Mouse (Mus musculus) heart, embryonic 14.5 days (tissue): ENCODE measurements around the gene Cd52. TPM values are rescaled to one million over a fixed set of nuclear protein-coding genes. Genes with fewer than 3 reads are reported as not detected.

Experiments used
- ATAC-seq: fragments of 200-750 bp; cut with Nextera tagmentation; 2 replicates; pipeline ENCODE4 v1.8.0; 2017; ENCODE audit warnings: low read depth, moderate TSS enrichment; ENCODE audit not compliant: insufficient number of reproducible peaks, insufficient read depth, low FRiP score
- H3K27ac ChIP-seq, 2 experiments: fragments of 200-500 bp in 1 of 2; fragments of 300-500 bp in 1 of 2; sonication (generic) in 1 of 2; replicated peaks in 1 of 2; 2 replicates each; pipeline ENCODE4 v1.5.1; 2012 to 2014; ENCODE audit warnings: low read depth in 2 of 2, low read length in 2 of 2, control low read depth in 1 of 2, mild to moderate bottlenecking in 1 of 2, mixed read lengths in 1 of 2; ENCODE audit not compliant: control insufficient read depth in 1 of 2, insufficient read depth in 1 of 2
- H3K27me3 ChIP-seq: fragments of 300-500 bp; sonication (generic); 2 replicates; pipeline ENCODE4 v1.6.1; 2014; ENCODE audit warnings: mild to moderate bottlenecking, low read length, control low read depth; ENCODE audit not compliant: control insufficient read depth, insufficient read depth
- H3K36me3 ChIP-seq: fragments of 300-500 bp; sonication (generic); 2 replicates; pipeline ENCODE4 v1.6.1; 2014; ENCODE audit warnings: mild to moderate bottlenecking, control low read depth, low read length, mixed read lengths; ENCODE audit not compliant: control insufficient read depth, insufficient read depth
- H3K4me1 ChIP-seq, 2 experiments: fragments of 200-500 bp in 1 of 2; fragments of 300-500 bp in 1 of 2; sonication (generic) in 1 of 2; 2 replicates each; pipeline ENCODE4 v1.6.1; 2012 to 2014; ENCODE audit warnings: low read length in 2 of 2, control low read depth in 1 of 2, mixed read lengths in 1 of 2; ENCODE audit not compliant: control insufficient read depth in 2 of 2, insufficient read depth in 2 of 2
- H3K4me2 ChIP-seq: fragments of 300-500 bp; sonication (generic); 2 replicates; pipeline ENCODE4 v1.6.1; 2014; ENCODE audit warnings: mild to moderate bottlenecking, low read length
- H3K4me3 ChIP-seq, 2 experiments: fragments of 200-500 bp in 1 of 2; fragments of 300-500 bp in 1 of 2; sonication (generic) in 1 of 2; 2 replicates each; pipeline ENCODE4 v1.5.1; 2012 to 2014; ENCODE audit warnings: low read length in 2 of 2, mild to moderate bottlenecking in 2 of 2, control low read depth in 1 of 2, low read depth in 1 of 2, moderate library complexity in 1 of 2; ENCODE audit not compliant: control insufficient read depth in 1 of 2, insufficient read depth in 1 of 2
- H3K9ac ChIP-seq: fragments of 300-500 bp; sonication (generic); 2 replicates; pipeline ENCODE4 v1.6.1; 2014; ENCODE audit warnings: mild to moderate bottlenecking, low read length
- H3K9me3 ChIP-seq: fragments of 300-500 bp; sonication (generic); 2 replicates; pipeline ENCODE4 v1.6.1; 2016; ENCODE audit warnings: low read length, control low read depth; ENCODE audit not compliant: control insufficient read depth
- WGBS: fragments of 180-500 bp; shearing (Covaris S2); extraction: QIAGEN DNeasy Blood & Tissue Kit; methylation state at CpG from one replicate; pipeline ENCODE4 v1.1.7; 2014; 5-methylcytosine and 5-hydroxymethylcytosine counted together
- polyA plus RNA-seq: library from polyadenylated mRNA; unstranded; fragments of >200 nt; fragmentation: Nextera tagmentation; extraction: Ambion mirVana; gene quantifications from 2 replicates; pipeline ENCODE4 v1.2.1, GENCODE M21; 2014

The Cd52 gene
- polyA plus RNA-seq, 1 experiment from 2014 or later: 10.7 TPM

GRCm38 (mm10) chr4:134128983-134129362 lies 34.1 kb upstream of the Cd52 start:
- H3K27me3 ChIP-seq: no peaks in the 10 kb centered on the region
- peak overlapping the region; percentile 79 to 88 for H3K27ac ChIP-seq
- H3K4me1 ChIP-seq: peaks cover 13 to 22% of the 10 kb centered on the region in 2 experiments
- peak; percentile 24 for ATAC-seq
- peaks cover 28% of the 10 kb centered on the region for H3K36me3 ChIP-seq
- H3K4me3 ChIP-seq: peak overlapping the region; percentile 67 to 91
- peak overlapping the region; percentile 85 for H3K4me2 ChIP-seq
- no peaks in the 10 kb centered on the region for H3K9me3 ChIP-seq
- 2% methylated on average over 14 of the region's 14 CpGs for WGBS
- peak overlapping the region; percentile 87 for H3K9ac ChIP-seq

- under 1% methylated on average over 50 of the region's 50 CpGs for WGBS
- H3K36me3 ChIP-seq: peaks cover 28% of the 10 kb centered on the region
- ATAC-seq: peak; percentile 90
- H3K4me1 ChIP-seq: peaks cover 13 to 22% of the 10 kb centered on the region in 2 experiments
- no peaks in the 10 kb centered on the region for H3K9me3 ChIP-seq
- H3K9ac ChIP-seq: peak within 1 kb of the TSS; percentile 87
- no peaks in the 10 kb centered on the region for H3K27me3 ChIP-seq
- H3K27ac ChIP-seq: peak within 1 kb of the TSS; percentile 79 to 88
- peak within 1 kb of the TSS; percentile 85 for H3K4me2 ChIP-seq
- peak within 1 kb of the TSS; percentile 67 to 91 for H3K4me3 ChIP-seq
Observed at GRCm38 (mm10) chr4:134128221-134128982, 33.5 kb upstream of the Cd52 start, which contains the start of gene Sh3bgrl3. Sh3bgrl3 (minus strand) TSS chr4:134128789.

- Histone ChIP-seq H3K27ac (no peak overlapping the region), H3K36me3 (peaks cover 28% of the 10 kb centered on the region), H3K4me1 (peaks cover 13 to 22% of the 10 kb centered on the region in 2 experiments), H3K4me2 (peak overlapping the region; percentile 85), H3K9me3 (no peaks in the 10 kb centered on the region), H3K4me3 (peak overlapping the region; percentile 67 to 91), H3K9ac (peak overlapping the region; percentile 87), H3K27me3 (no peaks in the 10 kb centered on the region)
- ATAC-seq: no peak
- WGBS: 51% methylated on average over 8 of the region's 8 CpGs
Observed at GRCm38 (mm10) chr4:134127793-134128192, 32.9 kb upstream of the Cd52 start.

GRCm38 (mm10) chr4:134127121-134127455 lies 32.2 kb upstream of the Cd52 start:
- H3K27ac ChIP-seq: no peak overlapping the region
- 0 out of 2 replicates have a peak overlapping the region, but pooled peaks have one; percentile 85 for H3K4me2 ChIP-seq
- 79% methylated on average over 7 of the region's 7 CpGs for WGBS
- no peaks in the 10 kb centered on the region for H3K27me3 ChIP-seq
- H3K9ac ChIP-seq: peak overlapping the region; percentile 87; the same call in 1 of the 2 replicates
- H3K4me1 ChIP-seq: peaks cover 13 to 22% of the 10 kb centered on the region in 2 experiments
- no peak overlapping the region; a peak in 1 of 4 replicates for H3K4me3 ChIP-seq
- H3K36me3 ChIP-seq: peaks cover 26% of the 10 kb centered on the region
- no peaks in the 10 kb centered on the region for H3K9me3 ChIP-seq
- ATAC-seq: no peak

- Histone ChIP-seq H3K27ac (no peak overlapping the region), H3K27me3 (no peaks in the 10 kb centered on the region), H3K4me3 (no peak overlapping the region), H3K4me1 (peaks cover 13 to 22% of the 10 kb centered on the region in 2 experiments), H3K9ac (peak overlapping the region; percentile 87; the same call in 1 of the 2 replicates), H3K9me3 (no peaks in the 10 kb centered on the region), H3K4me2 (no peak overlapping the region), H3K36me3 (peaks cover 21% of the 10 kb centered on the region)
- WGBS: 85% methylated on average over 21 of the region's 21 CpGs
- ATAC-seq: no peak
Observed at GRCm38 (mm10) chr4:134126300-134127120, 31.6 kb upstream of the Cd52 start.

GRCm38 (mm10) chr4:134125383-134126060 lies 30.6 kb upstream of the Cd52 start:
- H3K9me3 ChIP-seq: no peaks in the 10 kb centered on the region
- ATAC-seq: no peak
- no peak overlapping the region for H3K9ac ChIP-seq
- H3K4me2 ChIP-seq: no peak overlapping the region
- WGBS: 79% methylated on average over 15 of the region's 15 CpGs
- H3K4me1 ChIP-seq: peaks cover 13 to 22% of the 10 kb centered on the region in 2 experiments
- no peak overlapping the region for H3K27ac ChIP-seq
- no peaks in the 10 kb centered on the region for H3K27me3 ChIP-seq
- peaks cover 11% of the 10 kb centered on the region for H3K36me3 ChIP-seq
- no peak overlapping the region for H3K4me3 ChIP-seq
